Mouse (Mus musculus) frontal cortex, postnatal 36 days (tissue): ENCODE results near the gene 4930455H04Rik.

Source experiments
- DNase-seq, 2 experiments: peaks; one replicate each; pipeline ENCODE4 v3.0.0; 2022; ENCODE audit warnings: low spot score in 2 of 2

Gene 4930455H04Rik

GRCm38 (mm10) chr3:116967436-116967835, 631 bp upstream of the 4930455H04Rik start:
- no peak for DNase-seq

DNA sequence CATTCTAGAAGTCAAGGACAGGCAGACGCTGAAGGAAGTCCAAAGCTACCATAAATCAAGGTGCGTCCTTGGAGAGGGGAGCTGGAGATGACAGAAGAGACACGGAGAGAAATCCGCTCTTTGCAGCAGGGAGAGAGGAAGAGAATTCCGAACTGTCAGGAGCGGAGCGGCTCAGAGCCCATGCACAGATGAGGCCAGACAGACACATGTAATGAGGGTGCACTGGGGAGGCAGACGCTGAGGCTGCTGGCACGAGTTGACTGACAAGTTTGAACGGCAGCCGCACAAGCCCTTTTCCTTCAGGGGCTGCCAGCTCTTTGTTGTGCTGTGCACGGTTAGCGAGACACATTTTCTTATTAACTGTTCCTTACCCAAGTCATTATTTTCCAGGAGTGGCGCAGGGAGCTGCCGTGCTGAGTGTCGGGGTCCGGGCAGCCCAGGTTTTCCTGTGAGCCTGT, 502 bp downstream of the 4930455H04Rik start, which contains the start of gene Palmd:
Palmd (minus strand) TSS at position 448 of the 458 bp plus-strand sequence.
- peak; percentile 58 to 60 for DNase-seq

GRCm38 (mm10) chr3:116969003-116969402, 936 bp downstream of the 4930455H04Rik start:
- DNase-seq = no peak

GRCm38 (mm10) chr3:116969786-116970185, 1.7 kb downstream of the 4930455H04Rik start:
- no peak for DNase-seq

DNA sequence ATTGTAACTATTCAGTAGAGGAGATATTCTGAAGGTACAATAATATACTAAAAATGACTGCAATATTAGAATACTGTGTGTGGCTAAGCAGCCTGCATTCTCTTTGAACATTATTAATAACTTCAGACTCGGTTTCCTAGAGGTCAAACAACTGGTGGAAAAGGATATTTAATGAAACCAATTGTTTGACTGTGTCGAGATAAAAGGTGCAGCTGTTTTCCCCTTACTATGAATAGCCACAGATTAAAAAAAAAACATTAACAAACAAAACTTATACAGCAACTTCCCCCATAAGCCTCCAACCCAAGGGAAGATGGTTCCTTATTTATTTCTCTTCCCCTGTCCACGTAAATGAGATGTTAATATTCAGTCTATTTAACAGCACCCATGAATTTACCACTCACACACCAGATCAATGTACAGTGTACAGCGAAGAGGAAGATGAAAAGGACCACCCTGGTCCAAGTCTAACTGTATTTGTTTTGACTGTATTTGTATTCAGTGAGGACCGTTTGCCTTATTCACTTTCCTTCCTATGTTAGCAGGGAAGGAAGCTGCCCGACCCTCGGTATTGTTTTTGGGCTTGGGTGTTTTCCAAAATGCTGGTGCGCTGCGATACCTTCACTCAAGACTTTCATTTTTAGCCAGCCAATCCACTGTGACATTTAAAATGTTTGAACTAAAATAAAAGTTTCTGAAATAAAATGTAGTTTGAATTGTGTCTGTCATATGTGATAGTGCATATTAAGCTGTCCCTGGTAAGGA, 13.9 kb downstream of the 4930455H04Rik start:
- DNase-seq = no peak

DNA sequence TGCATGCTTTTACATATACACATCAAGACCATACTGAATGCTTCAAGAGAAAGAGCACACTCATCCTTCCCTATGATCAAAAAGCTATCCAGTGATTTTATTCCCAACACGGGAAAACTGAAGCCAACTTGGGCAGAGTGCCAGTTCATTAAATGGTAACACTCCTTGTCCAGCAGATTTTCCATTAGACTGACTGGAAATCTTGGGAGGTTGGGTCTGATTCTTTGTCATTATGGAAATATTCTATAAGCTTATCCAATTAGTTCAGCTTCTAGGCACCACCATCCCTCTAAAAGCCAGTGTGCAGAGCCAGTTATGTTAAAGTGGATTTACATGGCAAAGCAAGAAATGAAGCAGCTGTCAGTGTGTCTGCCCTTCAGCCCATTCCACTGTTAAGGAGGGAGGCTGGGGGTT, 17.0 kb downstream of the 4930455H04Rik start:
- peak; percentile 7 to 37 for DNase-seq

- DNase-seq = peak; percentile 64 to 84
Measured at GRCm38 (mm10) chr3:116985741-116986140, 17.7 kb downstream of the 4930455H04Rik start.

- no peak for DNase-seq
Measured at GRCm38 (mm10) chr3:116986451-116986850, 18.4 kb downstream of the 4930455H04Rik start.

- no peak for DNase-seq
Measured at GRCm38 (mm10) chr3:116988221-116988620, 20.2 kb downstream of the 4930455H04Rik start.

DNA sequence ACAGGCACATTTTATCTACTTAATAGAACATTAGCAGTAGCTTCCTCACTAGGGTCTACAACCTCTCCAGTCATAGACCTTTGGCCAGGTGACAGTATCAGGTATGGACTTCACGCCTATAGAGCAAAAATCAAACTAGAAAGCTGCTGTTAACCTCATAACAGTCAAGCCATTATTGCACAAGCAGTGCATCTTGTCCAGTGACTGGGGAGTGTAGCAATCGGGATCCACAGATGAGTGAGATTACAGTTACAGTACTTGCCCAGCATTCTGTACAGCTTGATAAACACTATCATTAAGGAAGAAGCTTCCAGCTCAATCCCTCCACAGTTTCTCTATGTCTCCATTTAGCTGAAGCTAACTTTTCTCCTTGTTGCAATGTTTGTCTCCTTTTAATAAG, 23.1 kb downstream of the 4930455H04Rik start:
- DNase-seq = no peak

- DNase-seq = no peak
Measured at GRCm38 (mm10) chr3:116993011-116993410, 24.9 kb downstream of the 4930455H04Rik start.

DNA sequence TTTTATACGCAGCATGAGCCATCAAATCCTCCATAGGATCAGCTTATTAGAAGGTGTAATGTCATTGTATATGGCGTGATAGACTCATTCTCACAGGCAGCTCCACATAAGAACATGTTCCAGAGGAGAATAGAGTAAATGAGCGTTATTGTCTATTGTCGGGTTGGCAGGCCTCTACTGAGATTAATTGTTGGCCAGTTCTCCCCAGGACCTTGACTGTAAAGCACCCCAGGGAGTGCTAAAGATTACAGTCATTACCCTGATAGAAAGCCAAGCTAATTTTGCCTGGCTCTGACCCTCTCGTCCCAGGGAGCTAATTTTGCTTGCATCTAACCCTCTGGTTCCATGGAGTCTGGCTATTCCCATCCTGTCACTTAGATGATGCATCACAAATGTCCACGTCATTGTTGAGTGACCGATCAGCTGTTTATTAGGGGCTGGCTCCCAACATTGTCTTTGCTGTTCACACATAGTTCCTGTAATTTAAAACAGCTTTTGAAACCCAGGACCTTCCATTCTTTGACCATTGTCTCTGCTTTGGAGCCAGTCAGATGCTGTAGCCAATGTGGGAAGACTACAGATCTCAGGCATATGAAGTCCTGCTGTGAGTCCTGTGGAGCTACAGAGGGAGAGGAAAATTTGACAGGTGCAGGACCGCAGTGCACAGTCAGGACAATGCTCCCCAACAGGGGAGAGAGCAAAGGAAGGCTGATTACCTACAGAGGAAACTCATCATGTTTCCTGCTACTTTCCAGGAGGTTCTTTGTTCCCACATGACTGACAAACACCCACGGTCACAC, 33.8 kb downstream of the 4930455H04Rik start:
- DNase-seq = no peak

DNA sequence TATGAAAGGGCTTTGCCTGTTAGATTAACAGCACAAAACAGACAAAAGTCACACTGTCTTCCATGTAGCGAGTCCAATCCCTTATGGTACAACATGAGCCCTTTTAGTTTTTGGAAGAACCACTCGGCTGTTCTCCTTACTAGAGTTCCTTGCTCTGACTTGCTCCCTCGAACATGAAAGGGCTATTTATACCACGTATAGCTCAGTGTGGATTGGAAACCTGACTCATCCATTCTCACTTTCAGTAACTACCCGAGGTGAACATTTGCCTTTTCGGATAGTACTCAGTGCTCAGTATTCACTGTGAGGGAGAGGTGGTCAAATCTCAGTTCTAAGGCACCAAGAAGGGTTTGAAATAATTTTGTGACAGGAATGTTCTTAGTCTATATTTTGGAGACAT, 35.3 kb downstream of the 4930455H04Rik start:
- DNase-seq = no peak

GRCm38 (mm10) chr3:117006636-117007035, 38.6 kb downstream of the 4930455H04Rik start:
- no peak for DNase-seq

- DNase-seq = peak; percentile 60 to 75
Measured at GRCm38 (mm10) chr3:117007340-117007739, 39.3 kb downstream of the 4930455H04Rik start.

DNA sequence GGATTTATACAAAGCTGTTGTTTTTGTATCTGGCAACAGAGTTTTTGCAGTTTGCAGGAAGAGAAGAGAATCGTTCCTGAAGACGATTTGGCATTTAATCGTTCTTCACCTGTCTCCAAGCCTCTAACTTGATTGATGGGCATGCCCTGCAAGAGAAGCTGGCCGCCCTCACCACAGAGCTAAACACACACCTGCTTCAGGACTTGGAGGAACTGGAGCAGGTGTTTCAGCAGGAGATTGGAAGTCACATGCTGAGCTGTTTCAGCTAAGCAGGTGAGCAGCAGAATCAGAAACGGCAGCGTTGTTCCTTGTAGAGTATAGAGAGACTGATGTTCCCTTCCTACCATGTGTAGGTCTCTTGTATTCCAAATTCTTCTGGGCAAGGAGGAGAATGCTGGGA, 42.1 kb downstream of the 4930455H04Rik start:
- no peak for DNase-seq

DNA sequence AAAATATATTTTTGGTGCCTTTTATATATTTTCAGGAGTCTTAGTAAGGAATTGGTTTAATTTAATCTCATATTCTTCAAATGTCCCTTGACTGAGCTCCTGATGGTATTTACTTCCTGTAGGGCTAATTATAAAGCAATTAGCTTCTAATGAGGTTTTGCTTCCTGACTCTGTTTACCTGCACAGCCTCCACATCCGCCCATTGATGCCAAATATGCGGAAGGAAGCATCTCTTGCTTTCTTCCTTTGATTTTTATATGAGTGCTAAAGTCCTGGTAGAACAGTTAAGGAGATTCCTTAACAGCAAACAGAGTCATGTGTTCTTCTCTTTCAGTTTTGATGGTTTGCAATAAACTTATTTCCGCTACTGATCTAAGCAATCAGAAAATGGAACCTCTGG, 52.3 kb downstream of the 4930455H04Rik start:
- no peak for DNase-seq

DNA sequence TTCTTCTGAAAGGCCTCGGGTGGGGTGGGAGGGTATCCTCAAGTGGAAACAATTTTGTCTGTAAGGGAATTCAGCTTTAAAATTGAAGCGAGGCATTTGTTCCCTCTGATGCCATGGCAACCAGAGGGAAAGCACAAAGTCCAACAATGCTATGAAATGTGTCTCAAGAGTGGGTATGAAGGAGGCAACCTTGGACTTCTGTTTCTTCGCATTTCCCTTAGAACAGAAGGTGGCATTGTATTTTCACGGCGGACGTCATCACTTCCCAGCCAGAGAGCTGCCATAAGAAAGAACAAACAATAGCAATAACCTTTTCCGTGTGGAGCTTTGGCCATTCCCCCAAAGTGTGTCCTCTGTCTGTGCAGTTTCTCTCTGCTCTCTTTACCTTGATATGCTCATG, 53.8 kb downstream of the 4930455H04Rik start:
- no peak for DNase-seq

DNA sequence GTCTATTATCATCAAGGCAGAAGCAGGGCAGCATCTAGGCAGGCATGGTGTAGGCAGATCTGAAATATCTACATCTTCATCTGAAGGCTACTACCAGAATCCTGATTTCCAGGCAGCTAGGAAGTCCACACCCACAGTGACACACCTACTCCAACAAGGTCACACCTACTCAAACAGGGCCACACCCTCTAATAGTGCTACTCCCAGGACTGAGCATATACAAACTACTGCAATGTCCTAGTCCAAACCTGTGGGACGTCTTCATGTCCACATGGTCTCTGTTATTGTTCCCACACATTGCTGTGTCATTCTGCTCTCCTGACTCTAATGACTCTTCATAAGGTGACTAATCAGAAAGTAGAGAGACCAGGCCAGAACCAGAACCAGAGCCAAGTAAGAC, 56.0 kb downstream of the 4930455H04Rik start:
- no peak for DNase-seq

GRCm38 (mm10) chr3:117024557-117024956, 56.5 kb downstream of the 4930455H04Rik start:
- no peak for DNase-seq

DNA sequence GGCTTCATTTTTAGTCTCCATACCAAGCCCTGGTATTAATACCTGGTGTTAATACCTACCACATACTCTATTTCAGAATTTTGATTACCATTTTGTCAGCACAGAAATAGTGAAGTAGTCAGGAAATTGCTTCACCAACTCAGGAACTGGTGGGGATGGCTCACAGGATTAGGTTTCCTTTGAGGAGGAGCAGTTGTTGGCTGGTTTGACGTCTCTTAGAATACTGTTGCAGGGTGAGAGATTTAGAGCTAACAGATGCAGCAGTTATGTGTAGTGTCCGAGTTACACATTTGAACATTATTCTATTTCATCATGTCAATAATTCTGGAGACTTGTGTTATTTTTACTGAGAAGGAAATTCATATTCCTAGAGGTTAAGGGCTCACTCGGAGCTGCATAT, 57.4 kb downstream of the 4930455H04Rik start:
- DNase-seq = no peak
